Mouse (Mus musculus): ENCODE data around the gene Pafah1b2. TPM values are rescaled to one million over a fixed set of nuclear protein-coding genes. Genes with fewer than 3 reads are reported as not detected.

The Pafah1b2 gene
- polyA plus RNA-seq, 1 experiment from 2014 or later = 262 TPM

DNA sequence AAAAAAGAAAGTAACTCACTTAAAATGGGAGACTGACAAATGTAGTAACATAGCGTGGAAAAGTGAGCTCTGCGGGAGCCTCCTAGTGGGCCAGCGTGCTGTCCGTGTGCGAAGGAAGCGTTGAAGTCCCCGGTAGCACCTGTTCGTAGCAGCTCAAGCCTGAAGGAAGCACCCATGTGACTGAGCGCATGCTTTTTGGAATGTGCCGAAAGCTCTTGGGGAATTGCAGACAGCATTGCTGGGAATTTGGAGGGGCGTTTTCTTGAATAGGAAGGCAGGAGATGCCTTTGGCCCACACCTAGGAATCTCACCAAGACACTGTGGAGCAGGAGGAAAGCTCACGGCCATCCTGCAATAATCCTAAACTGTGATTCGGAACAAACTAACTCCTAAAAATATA is 26.3 kb upstream of the Pafah1b2 start:
- H3K27me3 ChIP-seq (replicated peaks; ENCODE audit: low read depth, poor library complexity, severe bottlenecking) = no peaks in the 10 kb centered on the region
- WGBS = 95% methylated on average over 13 of the region's 13 CpGs
- H3K9me3 ChIP-seq = no peaks in the 10 kb centered on the region
- no peak overlapping the region for H3K27ac ChIP-seq (replicated peaks)
- no peak overlapping the region for H3K4me3 ChIP-seq
- DNase-seq (ENCODE audit: low spot score) = no peak
- H3K4me1 ChIP-seq = peaks cover 9% of the 10 kb centered on the region; the same call in 1 of the 2 replicates
- H3K36me3 ChIP-seq (replicated peaks) = peaks cover 14% of the 10 kb centered on the region

- Histone ChIP-seq H3K9me3 (no peaks in the 10 kb centered on the region), H3K36me3 (replicated peaks) (peaks cover 14% of the 10 kb centered on the region), H3K27ac (replicated peaks) (no peak overlapping the region), H3K4me1 (peaks cover 22% of the 10 kb centered on the region), H3K4me3 (no peak overlapping the region), H3K27me3 (replicated peaks; ENCODE audit: low read depth, poor library complexity, severe bottlenecking) (no peaks in the 10 kb centered on the region)
- 93% methylated on average over 8 of the region's 8 CpGs for WGBS
- no peak for DNase-seq (ENCODE audit: low spot score)
Measured at GRCm38 (mm10) chr9:46036881-46037280, 24.4 kb upstream of the Pafah1b2 start.

DNA sequence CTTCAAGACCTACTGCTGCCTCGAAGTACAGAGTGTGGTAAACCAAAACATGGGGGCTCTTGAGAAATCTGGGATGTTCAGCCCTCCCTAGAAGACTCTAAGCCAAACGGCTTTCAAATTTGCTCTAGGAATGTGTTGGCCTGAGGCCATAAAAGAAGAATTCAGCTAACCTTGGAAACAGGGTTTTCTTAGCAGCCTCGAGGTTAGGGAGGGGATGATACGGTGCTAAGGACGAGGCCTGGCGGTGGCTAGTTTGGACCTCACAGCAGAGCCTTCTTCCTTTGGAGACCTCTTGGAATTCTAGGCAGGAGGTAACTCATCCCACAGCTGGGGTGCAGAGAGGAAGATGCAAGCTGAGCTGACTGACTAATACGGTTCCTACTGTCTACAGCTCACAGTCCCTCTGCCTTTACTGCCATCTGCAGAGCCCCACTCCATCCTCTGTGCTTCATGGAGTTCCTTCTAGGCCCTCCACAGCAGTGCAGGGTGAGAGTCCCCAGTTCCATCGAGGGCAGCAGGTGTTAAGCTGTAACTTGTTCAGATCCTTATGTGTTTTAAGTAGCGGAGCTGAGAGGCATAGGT is 22.9 kb upstream of the Pafah1b2 start:
- H3K27ac ChIP-seq (replicated peaks) = no peak overlapping the region
- H3K27me3 ChIP-seq (replicated peaks; ENCODE audit: low read depth, poor library complexity, severe bottlenecking) = no peaks in the 10 kb centered on the region
- 73% methylated on average over 9 of the region's 9 CpGs for WGBS
- H3K4me1 ChIP-seq = peaks cover 34% of the 10 kb centered on the region
- no peaks in the 10 kb centered on the region for H3K9me3 ChIP-seq
- DNase-seq (ENCODE audit: low spot score) = no peak
- H3K36me3 ChIP-seq (replicated peaks) = peaks cover 12% of the 10 kb centered on the region
- no peak overlapping the region for H3K4me3 ChIP-seq

GRCm38 (mm10) chr9:46033862-46034261 is 21.4 kb upstream of the Pafah1b2 start:
- no peak overlapping the region for H3K4me3 ChIP-seq
- WGBS = 90% methylated on average over 3 of the region's 3 CpGs

GRCm38 (mm10) chr9:46033058-46033457 is 20.6 kb upstream of the Pafah1b2 start:
- Histone ChIP-seq H3K27ac (replicated peaks) (no peak overlapping the region), H3K36me3 (replicated peaks) (no peaks in the 10 kb centered on the region), H3K4me1 (peaks cover 47% of the 10 kb centered on the region), H3K4me3 (no peak overlapping the region), H3K27me3 (replicated peaks; ENCODE audit: low read depth, poor library complexity, severe bottlenecking) (no peaks in the 10 kb centered on the region), H3K9me3 (no peaks in the 10 kb centered on the region)
- DNase-seq (ENCODE audit: low spot score) = no peak
- 75% methylated on average over 1 of the region's 1 CpGs for WGBS

More at GRCm38 (mm10) chr9:46033862-46034261, 21.4 kb upstream of the Pafah1b2 start:
- Histone ChIP-seq H3K27ac (replicated peaks) (no peak overlapping the region), H3K9me3 (no peaks in the 10 kb centered on the region), H3K36me3 (replicated peaks) (no peaks in the 10 kb centered on the region), H3K4me1 (peaks cover 47% of the 10 kb centered on the region), H3K27me3 (replicated peaks; ENCODE audit: low read depth, poor library complexity, severe bottlenecking) (no peaks in the 10 kb centered on the region)
- no peak for DNase-seq (ENCODE audit: low spot score)

GRCm38 (mm10) chr9:46032190-46032589 is 19.7 kb upstream of the Pafah1b2 start:
- Histone ChIP-seq H3K27me3 (replicated peaks; ENCODE audit: low read depth, poor library complexity, severe bottlenecking) (no peaks in the 10 kb centered on the region), H3K36me3 (replicated peaks) (no peaks in the 10 kb centered on the region), H3K4me3 (no peak overlapping the region), H3K4me1 (peaks cover 47% of the 10 kb centered on the region), H3K27ac (replicated peaks) (no peak overlapping the region), H3K9me3 (no peaks in the 10 kb centered on the region)
- no peak for DNase-seq (ENCODE audit: low spot score)
- 75% methylated on average over 6 of the region's 6 CpGs for WGBS

DNA sequence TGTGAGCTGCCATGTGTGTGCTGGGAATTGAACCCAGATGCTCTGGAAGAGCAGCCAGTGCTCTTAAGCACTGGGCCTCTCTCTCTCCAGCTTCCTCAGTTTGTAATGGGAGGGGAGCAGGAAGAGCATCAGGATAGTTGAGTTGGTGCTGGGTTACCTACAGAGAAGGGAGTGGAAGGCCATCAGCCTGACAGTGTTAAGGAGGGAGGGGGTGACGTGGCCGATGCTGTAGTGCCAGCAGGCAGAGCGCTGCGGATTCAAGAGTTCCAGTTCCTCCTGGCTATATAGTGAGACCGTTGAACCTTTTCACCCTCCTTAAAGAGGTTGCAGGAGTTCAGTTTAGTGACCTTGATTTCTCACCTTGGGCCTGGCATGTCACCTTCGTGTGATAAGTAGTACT is 18.5 kb upstream of the Pafah1b2 start:
- H3K4me1 ChIP-seq = peaks cover 47% of the 10 kb centered on the region
- no peak overlapping the region for H3K27ac ChIP-seq (replicated peaks)
- H3K27me3 ChIP-seq (replicated peaks; ENCODE audit: low read depth, poor library complexity, severe bottlenecking) = no peaks in the 10 kb centered on the region
- 0 out of 2 replicates have a peak, but pooled peaks cover 9% of the 10 kb centered on the region for H3K36me3 ChIP-seq (replicated peaks)
- 65% methylated on average over 6 of the region's 6 CpGs for WGBS
- H3K9me3 ChIP-seq = no peaks in the 10 kb centered on the region
- no peak overlapping the region for H3K4me3 ChIP-seq
- no peak for DNase-seq (ENCODE audit: low spot score)

DNA sequence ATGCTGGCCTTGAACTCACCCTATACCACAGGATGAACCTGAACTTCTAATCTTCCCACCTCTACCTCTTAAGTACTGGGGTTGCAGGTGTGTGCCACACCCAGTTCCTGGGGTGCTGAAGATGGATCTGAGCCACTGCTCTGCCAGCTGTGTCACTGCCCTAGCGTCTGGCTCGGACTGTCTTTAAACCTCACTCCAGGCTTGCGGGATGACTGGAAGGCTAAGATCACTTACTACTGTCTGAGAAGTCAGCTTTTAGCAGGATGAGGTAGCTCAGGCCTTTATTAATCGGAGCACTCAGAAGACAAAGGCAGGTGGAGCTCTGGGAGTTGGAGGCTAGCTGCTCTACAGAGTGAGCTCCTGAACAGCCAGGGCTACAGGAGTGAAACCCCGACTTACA is 17.7 kb upstream of the Pafah1b2 start:
- H3K4me3 ChIP-seq = no peak overlapping the region
- 0 out of 2 replicates have a peak, but pooled peaks cover 9% of the 10 kb centered on the region for H3K36me3 ChIP-seq (replicated peaks)
- H3K27ac ChIP-seq (replicated peaks) = no peak overlapping the region
- H3K27me3 ChIP-seq (replicated peaks; ENCODE audit: low read depth, poor library complexity, severe bottlenecking) = no peaks in the 10 kb centered on the region
- DNase-seq (ENCODE audit: low spot score) = no peak
- WGBS = 82% methylated on average over 5 of the region's 5 CpGs
- peaks cover 41% of the 10 kb centered on the region for H3K4me1 ChIP-seq
- H3K9me3 ChIP-seq = no peaks in the 10 kb centered on the region

GRCm38 (mm10) chr9:46029534-46029933 is 17.0 kb upstream of the Pafah1b2 start:
- 76% methylated on average over 6 of the region's 6 CpGs for WGBS
- H3K27me3 ChIP-seq (replicated peaks; ENCODE audit: low read depth, poor library complexity, severe bottlenecking) = no peaks in the 10 kb centered on the region
- no peak overlapping the region for H3K27ac ChIP-seq (replicated peaks)
- DNase-seq (ENCODE audit: low spot score) = no peak
- 0 out of 2 replicates have a peak, but pooled peaks cover 9% of the 10 kb centered on the region for H3K36me3 ChIP-seq (replicated peaks)
- H3K4me3 ChIP-seq = no peak overlapping the region
- H3K9me3 ChIP-seq = no peaks in the 10 kb centered on the region
- H3K4me1 ChIP-seq = peaks cover 39% of the 10 kb centered on the region

GRCm38 (mm10) chr9:46027994-46028393 is 15.5 kb upstream of the Pafah1b2 start:
- H3K36me3 ChIP-seq (replicated peaks) = 0 out of 2 replicates have a peak, but pooled peaks cover 9% of the 10 kb centered on the region
- H3K9me3 ChIP-seq = no peaks in the 10 kb centered on the region
- H3K4me1 ChIP-seq = peaks cover 36% of the 10 kb centered on the region
- WGBS = 43% methylated on average over 8 of the region's 8 CpGs
- H3K4me3 ChIP-seq = no peak overlapping the region
- H3K27ac ChIP-seq (replicated peaks) = no peak overlapping the region
- no peaks in the 10 kb centered on the region for H3K27me3 ChIP-seq (replicated peaks; ENCODE audit: low read depth, poor library complexity, severe bottlenecking)
- DNase-seq (ENCODE audit: low spot score) = no peak

- H3K4me3 ChIP-seq = no peak overlapping the region
- DNase-seq (ENCODE audit: low spot score) = no peak
- peaks cover 26% of the 10 kb centered on the region for H3K4me1 ChIP-seq
- no peaks in the 10 kb centered on the region for H3K9me3 ChIP-seq
- WGBS = 90% methylated on average over 9 of the region's 9 CpGs
- H3K36me3 ChIP-seq (replicated peaks) = peaks cover 13% of the 10 kb centered on the region
- H3K27me3 ChIP-seq (replicated peaks; ENCODE audit: low read depth, poor library complexity, severe bottlenecking) = no peaks in the 10 kb centered on the region
- H3K27ac ChIP-seq (replicated peaks) = no peak overlapping the region
Measured at GRCm38 (mm10) chr9:46026058-46026849, 13.8 kb upstream of the Pafah1b2 start.

- no peak overlapping the region for H3K27ac ChIP-seq (replicated peaks)
- H3K27me3 ChIP-seq (replicated peaks; ENCODE audit: low read depth, poor library complexity, severe bottlenecking) = no peaks in the 10 kb centered on the region
- WGBS = 95% methylated on average over 11 of the region's 11 CpGs
- 0 out of 2 replicates have a peak, but pooled peaks cover 5% of the 10 kb centered on the region for H3K4me1 ChIP-seq
- peaks cover 32% of the 10 kb centered on the region for H3K36me3 ChIP-seq (replicated peaks)
- H3K9me3 ChIP-seq = no peaks in the 10 kb centered on the region
- H3K4me3 ChIP-seq = no peak overlapping the region
- DNase-seq (ENCODE audit: low spot score) = no peak
Measured at GRCm38 (mm10) chr9:46023591-46023990, 11.1 kb upstream of the Pafah1b2 start.

DNA sequence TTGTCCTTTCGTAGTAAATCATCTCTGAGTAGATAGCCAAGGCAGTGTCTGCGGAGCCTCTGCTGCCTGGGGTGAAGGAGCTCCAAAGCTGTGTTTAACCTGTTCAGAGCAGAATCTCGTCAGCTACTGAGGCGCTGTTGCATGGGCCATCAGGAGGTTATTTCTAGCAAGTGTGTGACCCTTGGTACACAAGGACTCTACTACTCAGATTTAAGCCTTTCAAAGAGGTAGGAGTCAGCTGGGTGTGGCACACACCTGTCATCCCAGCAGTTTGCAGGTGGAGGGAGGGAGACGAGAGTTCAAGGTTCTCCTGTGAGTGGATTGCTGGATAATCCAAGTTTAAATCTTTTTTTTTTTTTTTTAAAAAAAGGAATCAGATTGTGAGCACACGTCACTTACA is 7.5 kb upstream of the Pafah1b2 start:
- 89% methylated on average over 6 of the region's 6 CpGs for WGBS
- H3K36me3 ChIP-seq (replicated peaks) = peaks cover 29% of the 10 kb centered on the region

More for the DNA sequence above, 7.5 kb upstream of the Pafah1b2 start:
- Histone ChIP-seq H3K27me3 (replicated peaks; ENCODE audit: low read depth, poor library complexity, severe bottlenecking) (no peaks in the 10 kb centered on the region), H3K9me3 (no peaks in the 10 kb centered on the region), H3K4me1 (peaks cover 22% of the 10 kb centered on the region), H3K27ac (replicated peaks) (no peak overlapping the region), H3K4me3 (no peak overlapping the region)
- no peak for DNase-seq (ENCODE audit: low spot score)

Data from embryonic facial prominence, embryonic 10.5 days (tissue).